ENCODE assay signal across 8 mouse cellular contexts in genomic region chr2:84826488-84827282, GRCm38 (mm10). TPM values are rescaled to one million over a fixed set of nuclear protein-coding genes. Genes with fewer than 3 reads are reported as not detected.
DNase-seq lines count a peak whose midpoint lies in the region; ATAC-seq and TF ChIP-seq lines count a peak whose summit lies in the region.

Gene Timm10 (plus strand): TSS chr2:84826997.

- peaks cover 26% of the 10 kb centered on the region for H3K36me3 ChIP-seq in megakaryocyte, embryonic 14.5 days (replicated peaks; ENCODE audit: low read length)

- H3K27ac ChIP-seq in cortical plate, adult 2 months (ENCODE audit: insufficient read depth, low read length), result no peak within 1 kb of the TSS

- H3K9me3 ChIP-seq in megakaryocyte, embryonic 14.5 days, result no peaks in the 10 kb centered on the region

- ATAC-seq in activated CD4-positive, CD25-positive, alpha-beta regulatory T cell, adult 4 months, result peak; percentile 86

- TF ChIP-seq POLR2A in cortical plate, adult 2 months (IDR thresholded peaks at IDR 0.05; ENCODE audit: extremely low read depth, insufficient read depth, low read length), result peak; percentile 83; the same call in 1 of the 2 replicates

- peak; percentile 75 to 85 for DNase-seq in gastrocnemius, adult 8-10 months (ENCODE audit: low spot score in 2 of 2)
- peak; percentile 90 for DNase-seq in hindlimb bud, embryonic 11.5 days (ENCODE audit: extremely low spot score, low read depth, low spot score)
- DNase-seq in left cerebral cortex, adult 8-10 months (ENCODE audit: low spot score in 2 of 2), result peak; percentile 71 to 92
- DNase-seq in right cerebral cortex, postnatal 10 days (ENCODE audit: low spot score in 2 of 2), result peak; percentile 94 to 97
- peak; percentile 66 for DNase-seq in urinary bladder, postnatal 25 days (ENCODE audit: low spot score)

- no peak for TF ChIP-seq CTCF in cortical plate, adult 2 months (IDR thresholded peaks at IDR 0.05; ENCODE audit: extremely low read depth, insufficient read depth, low read length)

- H3K4me1 ChIP-seq in cortical plate, adult 2 months (ENCODE audit: control insufficient read depth, insufficient read depth, low read length), result peaks cover 2% of the 10 kb centered on the region; the same call in 1 of the 2 replicates
- H3K4me1 ChIP-seq in megakaryocyte, embryonic 14.5 days, result peaks cover 49% of the 10 kb centered on the region

- H3K4me3 ChIP-seq in cortical plate, adult 2 months (ENCODE audit: insufficient read depth, low read length), result peak within 1 kb of the TSS; percentile 70
- peak within 1 kb of the TSS; percentile 98 for H3K4me3 ChIP-seq in megakaryocyte, embryonic 14.5 days (replicated peaks)

- peaks cover 11% of the 10 kb centered on the region for H3K27me3 ChIP-seq in megakaryocyte, embryonic 14.5 days (replicated peaks)

RNA-seq across cellular contexts. Expression of gene Timm10, which starts in this region (rescaled TPM):
- 10 to 100 TPM; 36.8 to 40.4 TPM for polyA plus RNA-seq in activated CD4-positive, CD25-positive, alpha-beta regulatory T cell, adult 4 months (2017; shearing (Covaris generic))
- 82.0 and 85.7 TPM in 2 replicates for polyA plus RNA-seq in cortical plate, adult 2 months (2012; rRNA removed)
- 10 to 100 TPM; 37.9 to 51.4 (median 45.5) TPM for total RNA-seq in gastrocnemius, adult 8-10 months (2022)
- total RNA-seq in left cerebral cortex, adult 8-10 months (2022), result 10 to 100 TPM; 45.2 to 52.3 (median 46.5) TPM
- 9.7 TPM in 1 of 2 replicates, not detected in the other for polyA plus RNA-seq in megakaryocyte, embryonic 14.5 days (2012; ENCODE audit: insufficient read depth, low replicate concordance)
